Mouse (Mus musculus): ENCODE data around the gene Gm973. TPM values are rescaled to one million over a fixed set of nuclear protein-coding genes. Genes with fewer than 3 reads are reported as not detected.

Gene Gm973
- total RNA-seq, 2 experiments from 2014 or later: 0.81 to 1.2 TPM

- no peak for DNase-seq
Observed at GRCm38 (mm10) chr1:59542231-59542630, 26.2 kb downstream of the Gm973 start.

DNA sequence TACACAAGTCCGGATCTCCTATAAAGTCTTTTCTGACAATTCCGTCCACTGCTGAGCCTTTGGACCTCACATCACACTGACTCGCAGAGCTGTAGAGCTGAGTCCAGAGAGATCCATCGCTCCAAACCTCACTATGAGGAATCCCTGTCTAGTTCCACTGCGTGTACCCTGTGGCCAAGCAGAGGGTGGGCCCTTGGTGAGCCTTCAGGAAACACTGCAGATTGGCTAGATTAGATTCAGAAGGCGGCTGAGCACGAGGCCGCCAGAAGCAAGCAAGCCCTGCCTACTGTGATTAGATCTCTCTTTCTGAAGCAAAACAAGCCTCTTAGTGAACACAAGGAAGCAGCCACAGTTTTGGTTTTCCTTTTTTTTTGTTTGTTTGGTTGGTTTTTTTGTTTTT, 27.8 kb downstream of the Gm973 start:
- no peak for DNase-seq

DNA sequence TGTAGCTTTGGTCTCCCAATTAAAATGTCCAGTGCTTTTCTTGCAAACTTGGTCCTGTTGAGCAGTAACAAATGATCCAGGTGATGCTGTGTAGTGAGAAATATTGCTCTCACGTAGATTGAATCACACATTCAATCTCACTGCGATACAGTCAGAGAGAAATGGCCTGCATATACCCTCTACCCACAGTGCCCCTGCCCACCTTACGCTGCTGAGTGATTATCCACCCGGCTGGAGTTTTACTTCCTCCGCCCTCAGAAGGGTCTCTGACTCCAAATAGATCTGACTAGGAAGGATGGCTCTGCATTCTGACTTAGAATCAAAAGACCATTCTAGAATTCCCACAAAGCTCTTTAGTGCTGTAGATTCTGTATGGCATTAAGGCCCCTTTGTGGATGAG, 32.4 kb downstream of the Gm973 start:
- no peak for DNase-seq

DNA sequence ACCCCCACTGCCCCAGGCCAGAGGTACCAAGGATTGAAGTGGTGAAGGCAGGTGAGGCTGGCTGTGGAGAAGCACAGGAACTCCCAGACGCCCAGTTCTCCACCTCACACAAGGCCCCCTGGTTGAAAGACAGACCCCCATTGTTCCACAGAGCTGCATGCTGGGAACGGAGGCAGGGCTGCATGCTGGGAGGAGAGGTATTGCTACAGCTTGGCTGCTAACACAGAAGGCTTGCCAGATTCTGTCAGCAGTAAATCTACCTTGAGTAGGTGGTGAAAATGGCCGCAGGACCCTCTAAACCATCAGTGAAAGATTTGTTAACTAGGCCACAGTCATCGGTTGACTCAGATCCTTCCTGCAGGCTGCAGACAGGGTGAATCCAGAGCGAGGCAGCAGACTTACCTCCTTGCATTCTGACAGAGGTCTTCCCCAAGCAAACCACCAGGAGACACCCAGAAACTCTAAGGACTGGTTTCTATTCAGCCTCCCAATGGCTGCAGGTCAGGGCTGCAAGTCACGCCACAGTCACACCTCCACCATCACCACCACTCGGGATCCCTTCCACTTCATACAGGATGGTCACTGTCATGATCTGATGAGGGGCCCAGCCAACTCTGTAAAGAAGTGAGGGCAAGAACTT, 33.1 kb downstream of the Gm973 start:
- DNase-seq: no peak

- DNase-seq: no peak
Observed at GRCm38 (mm10) chr1:59550227-59550626, 34.2 kb downstream of the Gm973 start.

DNA sequence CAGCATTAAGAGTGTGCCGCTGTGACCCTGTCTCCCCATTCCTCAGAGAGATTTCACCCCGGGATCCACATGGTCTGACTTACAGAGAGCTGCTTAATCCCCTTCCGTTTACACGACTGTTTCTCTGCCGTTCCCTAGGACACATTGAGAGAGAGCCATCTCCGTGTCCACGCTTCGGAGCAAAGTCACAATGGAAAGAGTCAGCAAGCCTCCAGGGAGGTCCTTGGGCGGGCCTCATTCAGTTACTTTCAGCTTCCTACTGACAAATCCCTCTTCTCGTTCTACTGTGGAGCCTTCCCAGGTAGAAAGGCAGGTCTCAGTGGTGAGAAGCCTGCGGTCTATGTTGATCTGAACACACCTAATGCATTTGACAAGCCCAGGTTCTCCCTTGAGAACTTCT, 34.9 kb downstream of the Gm973 start:
- DNase-seq: no peak

DNA sequence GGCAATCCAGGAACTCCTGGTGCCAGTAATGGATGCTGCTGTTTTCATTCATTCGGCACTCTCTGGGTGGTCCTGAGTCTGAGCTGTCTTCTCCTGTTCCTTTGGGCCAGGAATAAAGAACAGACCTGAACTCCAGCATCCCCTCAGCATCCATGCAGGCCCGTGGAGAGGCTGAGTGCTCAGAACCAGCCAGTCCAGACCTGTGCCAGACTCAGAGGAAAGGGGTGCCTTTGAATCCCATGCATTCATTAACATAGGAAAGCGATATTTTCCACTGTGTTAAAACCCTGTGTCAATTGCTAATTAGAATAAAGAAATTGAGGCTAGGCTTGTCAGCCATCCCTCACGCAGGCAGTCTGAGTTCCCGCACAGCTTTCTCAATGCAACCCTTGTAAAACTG, 37.6 kb downstream of the Gm973 start:
- no peak for DNase-seq

DNA sequence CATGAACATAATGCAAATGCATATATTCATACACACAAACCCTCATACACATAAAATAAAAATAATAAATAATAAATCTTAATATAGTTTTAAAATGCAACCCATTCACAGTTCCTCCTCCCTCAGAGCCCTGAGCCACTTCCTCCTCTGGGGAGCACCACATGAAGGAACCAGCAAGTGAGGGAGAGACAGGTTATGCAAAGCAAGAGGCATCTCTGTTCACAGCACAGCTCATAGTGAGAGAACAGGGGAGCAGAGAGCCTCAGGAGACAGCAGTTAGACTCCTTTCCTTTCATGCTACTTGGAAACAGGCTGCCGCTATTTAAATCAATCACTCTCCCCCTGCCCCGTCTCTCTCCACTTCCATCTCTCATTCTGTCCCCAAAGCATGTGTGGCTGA, 47.5 kb downstream of the Gm973 start:
- no peak for DNase-seq

- DNase-seq: no peak
Observed at GRCm38 (mm10) chr1:59565804-59566203, 49.7 kb downstream of the Gm973 start.

GRCm38 (mm10) chr1:59566281-59566680, 50.2 kb downstream of the Gm973 start:
- DNase-seq: no peak

- no peak for DNase-seq
Observed at GRCm38 (mm10) chr1:59566926-59567325, 50.9 kb downstream of the Gm973 start.

DNA sequence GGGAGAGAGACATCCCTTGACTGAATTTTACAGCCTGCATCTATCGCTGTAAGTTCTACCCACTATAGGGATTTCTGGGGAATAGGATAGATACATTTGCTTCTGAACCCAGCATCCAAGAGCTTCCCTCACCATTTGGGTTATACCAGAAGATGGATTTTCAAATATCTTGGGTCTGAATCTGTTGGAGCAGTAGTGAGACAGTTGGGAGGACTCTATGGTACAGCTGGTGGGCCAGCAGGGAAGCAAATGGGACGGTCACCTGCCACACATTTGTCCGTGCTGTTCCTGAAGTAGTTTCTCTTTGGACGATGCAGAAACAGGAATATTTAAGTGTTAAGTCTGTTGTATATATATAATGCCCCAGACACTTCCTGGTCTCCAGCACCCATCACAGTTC, 51.5 kb downstream of the Gm973 start:
- DNase-seq: no peak

GRCm38 (mm10) chr1:59568283-59568682, 52.2 kb downstream of the Gm973 start:
- no peak for DNase-seq

DNA sequence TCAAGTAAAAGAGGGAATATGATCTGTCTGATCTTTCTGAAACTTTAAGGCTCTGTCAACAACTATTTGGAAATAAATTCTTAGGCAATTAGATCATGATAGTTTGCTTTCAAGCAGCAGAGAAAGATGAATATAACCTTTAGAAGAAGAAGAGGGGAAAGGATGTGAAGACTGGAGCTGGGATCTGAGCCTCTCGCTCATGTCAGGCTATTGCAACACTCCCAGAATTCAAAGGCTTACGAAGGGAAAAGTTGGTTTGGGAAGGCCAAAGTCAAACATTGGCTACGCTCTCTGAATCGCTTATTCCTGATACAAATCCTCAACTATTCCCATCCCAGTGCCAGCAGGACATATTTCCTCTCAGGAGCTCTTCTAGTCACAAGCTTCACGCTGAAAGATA, 53.2 kb downstream of the Gm973 start:
- DNase-seq: no peak

- DNase-seq: no peak
Observed at GRCm38 (mm10) chr1:59570767-59571166, 54.7 kb downstream of the Gm973 start.

DNA sequence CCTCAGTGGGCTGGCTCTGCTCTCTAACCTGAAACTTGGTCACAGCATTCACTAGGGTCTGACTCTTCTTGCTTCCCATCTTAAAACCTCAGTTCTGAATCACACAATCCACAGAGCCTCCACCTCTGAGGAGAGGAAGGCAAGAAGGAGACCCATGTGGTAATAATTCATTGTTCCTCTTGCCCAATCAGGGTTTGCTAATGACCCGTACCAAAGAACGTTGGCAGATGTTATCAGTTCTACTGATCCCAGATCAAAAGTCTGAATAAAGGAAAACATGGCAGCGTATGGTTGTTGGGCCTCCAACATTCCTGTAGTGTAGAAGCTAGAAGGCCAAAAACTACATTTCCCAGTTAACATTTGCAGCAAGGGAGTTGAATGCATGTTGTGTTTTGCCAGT, 55.4 kb downstream of the Gm973 start:
- DNase-seq: no peak

DNA sequence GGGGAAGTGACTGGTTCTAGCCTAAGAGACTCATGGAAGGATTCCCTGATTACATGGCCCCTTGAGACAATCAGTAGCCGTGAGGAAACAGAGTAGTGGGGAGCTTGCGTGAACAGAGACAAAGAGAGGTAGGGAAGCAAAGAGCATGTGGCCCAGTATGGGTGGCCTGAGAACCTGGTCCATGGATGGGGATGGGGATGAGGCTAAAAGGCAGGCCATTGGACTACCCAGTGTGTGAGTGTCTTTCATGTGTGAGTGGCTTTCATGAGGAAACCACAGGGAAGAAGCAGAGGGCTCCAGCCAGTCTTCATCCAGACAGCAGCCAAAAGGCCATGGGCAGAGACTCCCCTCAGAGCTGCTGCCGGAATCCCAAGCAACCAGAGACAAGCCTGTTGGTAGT, 57.8 kb downstream of the Gm973 start:
- DNase-seq: no peak

- no peak for DNase-seq
Observed at GRCm38 (mm10) chr1:59574262-59575187, 58.5 kb downstream of the Gm973 start.

DNA sequence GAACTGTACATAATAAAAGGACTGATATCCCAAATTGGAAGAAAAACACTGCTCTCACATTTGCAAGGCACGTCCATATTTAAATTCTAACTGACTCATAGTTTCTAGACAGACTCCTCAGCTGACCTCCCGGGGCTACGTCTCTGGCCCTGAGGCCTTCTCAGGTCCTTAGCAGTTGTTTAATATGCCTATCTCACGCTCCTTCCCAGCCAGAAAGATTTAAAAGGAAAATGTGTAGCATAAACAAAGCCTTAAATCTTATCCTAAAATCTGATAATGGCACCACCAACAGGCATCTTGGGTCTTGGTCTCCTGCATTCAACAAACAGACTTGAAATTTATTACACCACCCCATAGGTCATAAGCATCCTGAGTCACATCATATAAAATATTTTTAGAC, 62.7 kb downstream of the Gm973 start:
- DNase-seq: no peak

GRCm38 (mm10) chr1:59579327-59579726, 63.3 kb downstream of the Gm973 start:
- DNase-seq: no peak

- no peak for DNase-seq
Observed at GRCm38 (mm10) chr1:59580131-59580751, 64.2 kb downstream of the Gm973 start.

DNA sequence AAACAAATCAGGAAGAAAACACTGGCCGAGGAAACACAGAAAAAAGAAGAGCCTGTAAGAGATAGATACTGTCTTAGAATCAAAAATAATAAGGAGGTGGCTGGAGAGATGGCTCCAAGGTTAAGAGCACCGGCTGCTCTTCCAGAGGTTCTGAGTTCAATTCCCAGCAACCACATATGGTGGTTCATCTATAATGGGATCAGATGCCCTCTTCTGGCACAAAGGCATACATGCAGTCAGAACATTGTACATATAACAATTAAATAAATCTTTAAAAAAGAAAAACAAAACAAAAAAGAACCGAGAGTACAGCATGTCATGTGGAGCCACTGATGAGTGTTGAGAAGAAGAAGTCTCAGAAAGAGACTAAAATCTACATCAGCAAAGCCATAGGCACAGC, 64.8 kb downstream of the Gm973 start:
- DNase-seq: no peak

DNA sequence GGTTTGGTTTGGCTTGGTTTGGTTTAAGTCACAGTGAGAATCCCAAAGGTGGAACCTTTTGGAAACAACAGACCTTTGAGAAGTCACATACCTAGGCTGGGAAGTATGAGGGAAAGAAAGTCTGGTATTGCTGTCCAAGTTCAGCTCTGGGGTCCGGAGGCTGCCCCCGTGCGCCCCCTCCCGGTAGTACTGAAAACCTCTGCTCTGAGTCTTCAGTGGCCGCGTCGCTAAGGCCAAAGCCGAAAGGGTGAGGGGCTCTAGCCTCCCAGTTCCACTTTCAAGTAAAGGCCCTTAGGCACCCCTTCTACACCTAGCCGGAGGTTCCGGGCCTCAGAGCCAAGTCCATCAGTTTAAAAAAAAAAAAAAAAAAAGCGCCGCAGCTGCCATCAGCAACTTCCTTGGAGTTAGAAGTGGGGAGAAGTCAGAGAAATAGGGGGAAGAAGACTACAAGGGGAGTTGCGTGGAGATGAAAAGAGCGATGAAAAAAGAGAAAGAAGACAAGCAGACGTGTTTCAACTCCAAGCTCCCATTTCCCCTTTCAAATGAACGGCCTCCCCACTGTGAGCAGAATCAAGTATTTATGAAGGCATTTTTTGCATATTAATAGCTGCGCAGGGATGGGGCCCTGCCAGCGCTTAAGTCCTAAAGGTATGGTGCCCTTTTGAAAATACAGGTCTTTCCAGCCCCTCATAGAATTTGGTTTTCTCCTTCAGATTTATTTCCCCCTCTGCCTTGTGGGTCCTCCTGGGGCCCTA, 68.8 kb downstream of the Gm973 start:
- peak; percentile 84 for DNase-seq

All from gastrocnemius, postnatal 10 days (tissue).